Mouse (Mus musculus) cortical plate, adult 2 months (tissue): Measurements from ENCODE around the gene Nyap1.

Experiments
- CTCF ChIP-seq: fragments of 200-500 bp; IDR thresholded peaks from 2 replicates; pipeline ENCODE4 v1.5.1; 2011; ENCODE audit warnings: mild to moderate bottlenecking, control low read depth, low read length; ENCODE audit not compliant: insufficient read depth; ENCODE audit errors: extremely low read depth
- POLR2A ChIP-seq: fragments of 200-500 bp; IDR thresholded peaks from 2 replicates; pipeline ENCODE4 v1.6.1; 2011; ENCODE audit warnings: mild to moderate bottlenecking, low read length, control low read depth; ENCODE audit not compliant: insufficient read depth; ENCODE audit errors: extremely low read depth

- TF ChIP-seq CTCF (no peak), POLR2A (no peak)
Measured at GRCm38 (mm10) chr5:137744197-137744596, 2.8 kb upstream of the Nyap1 start.
